Mouse (Mus musculus) liver, adult 2 months (tissue): ENCODE results near the gene Kdm2b. TPM values are rescaled to one million over a fixed set of nuclear protein-coding genes. Genes with fewer than 3 reads are reported as not detected.

Experiments used
- DNase-seq: peaks from one replicate; pipeline ENCODE4 v3.0.0-alpha.2; 2011; ENCODE audit warnings: low read depth, low spot score; ENCODE audit errors: extremely low read depth
- H3K27ac ChIP-seq: fragments of 200-500 bp; replicated peaks from 2 replicates; pipeline ENCODE4 v1.5.1; 2012; ENCODE audit warnings: low read depth, mild to moderate bottlenecking, control low read depth, inconsistent platforms, low read length; ENCODE audit not compliant: insufficient read depth
- H3K27me3 ChIP-seq: fragments of 200-500 bp; 2 replicates; pipeline ENCODE4 v1.6.1; 2012; ENCODE audit warnings: mild to moderate bottlenecking, moderate library complexity, low read length, inconsistent platforms; ENCODE audit not compliant: control insufficient read depth, insufficient read depth
- H3K36me3 ChIP-seq: fragments of 200-500 bp; 2 replicates; pipeline ENCODE4 v1.6.1; 2012; ENCODE audit warnings: low read length, inconsistent platforms; ENCODE audit not compliant: control insufficient read depth, insufficient read depth
- H3K4me1 ChIP-seq: fragments of 200-500 bp; 2 replicates; pipeline ENCODE4 v1.6.1; 2011; ENCODE audit warnings: low read length; ENCODE audit not compliant: control insufficient read depth, insufficient read depth
- H3K4me3 ChIP-seq: fragments of 200-500 bp; 2 replicates; pipeline ENCODE4 v1.5.1; 2011; ENCODE audit warnings: low read depth, mild to moderate bottlenecking, control low read depth, low read length, moderate library complexity; ENCODE audit not compliant: insufficient read depth
- H3K79me2 ChIP-seq: fragments of 200-500 bp; 2 replicates; pipeline ENCODE4 v1.6.1; 2012; ENCODE audit warnings: inconsistent platforms, mild to moderate bottlenecking, low read length, moderate library complexity; ENCODE audit not compliant: control insufficient read depth, insufficient read depth
- H3K9ac ChIP-seq: fragments of 200-500 bp; 2 replicates; pipeline ENCODE4 v1.6.1; 2012; ENCODE audit warnings: low read depth, mild to moderate bottlenecking, control low read depth, inconsistent platforms, low read length
- CTCF ChIP-seq: fragments of 200-500 bp; IDR thresholded peaks from 2 replicates; pipeline ENCODE4 v1.5.1; 2011; ENCODE audit warnings: low read depth, low read length, control low read depth
- POLR2A ChIP-seq: fragments of 200-500 bp; IDR thresholded peaks from 2 replicates; pipeline ENCODE4 v1.6.1; 2011; ENCODE audit warnings: low read length, control low read depth; ENCODE audit not compliant: insufficient read depth; ENCODE audit errors: extremely low read depth
- WGBS: fragments of 180-500 bp; shearing (Covaris S2); methylation state at CpG from one replicate; pipeline ENCODE4 v1.1.7; 2018; 5-methylcytosine and 5-hydroxymethylcytosine counted together
- polyA plus RNA-seq: library from polyadenylated mRNA; depleted of rRNA; stranded (reverse); fragments of >200 nt; gene quantifications from 2 replicates; pipeline ENCODE4 v1.2.3, GENCODE M21; 2012
- total RNA-seq: library from RNA; depleted of rRNA; stranded (reverse); fragments of >200 nt; gene quantifications from 2 replicates; pipeline ENCODE4 v1.2.3, GENCODE M21; 2014

Gene Kdm2b
- total and polyA plus RNA-seq, 2 experiments = 3.0 to 7.1 TPM

DNA sequence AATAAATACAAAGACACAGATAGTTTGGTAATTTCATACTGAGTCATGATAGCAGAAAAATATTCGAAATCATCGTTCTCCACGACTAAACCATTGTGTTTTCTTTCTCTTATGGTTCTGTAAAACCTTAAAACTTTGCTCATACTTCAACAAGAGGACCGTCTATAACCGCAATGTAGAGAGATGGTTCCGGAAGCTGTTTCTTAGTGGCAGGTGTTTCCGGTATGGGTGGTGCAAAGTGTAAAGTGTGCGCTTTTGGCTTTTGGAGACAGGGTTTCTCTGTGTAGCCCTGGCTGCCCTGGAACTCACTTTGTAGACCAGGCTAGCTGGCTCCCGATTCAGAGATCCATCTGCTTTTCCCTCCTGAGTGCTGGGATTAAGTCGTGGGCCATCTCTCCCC lies 157.1 kb downstream of the Kdm2b start:
- Histone ChIP-seq H3K79me2 (no peaks in the 10 kb centered on the region), H3K36me3 (no peaks in the 10 kb centered on the region), H3K27ac (no peak overlapping the region), H3K27me3 (no peaks in the 10 kb centered on the region), H3K4me1 (no peaks in the 10 kb centered on the region), H3K9ac (no peak overlapping the region), H3K4me3 (no peak overlapping the region)
- WGBS = 90% methylated on average over 10 of the region's 10 CpGs
- no peak for TF ChIP-seq CTCF
- no peak for DNase-seq

DNA sequence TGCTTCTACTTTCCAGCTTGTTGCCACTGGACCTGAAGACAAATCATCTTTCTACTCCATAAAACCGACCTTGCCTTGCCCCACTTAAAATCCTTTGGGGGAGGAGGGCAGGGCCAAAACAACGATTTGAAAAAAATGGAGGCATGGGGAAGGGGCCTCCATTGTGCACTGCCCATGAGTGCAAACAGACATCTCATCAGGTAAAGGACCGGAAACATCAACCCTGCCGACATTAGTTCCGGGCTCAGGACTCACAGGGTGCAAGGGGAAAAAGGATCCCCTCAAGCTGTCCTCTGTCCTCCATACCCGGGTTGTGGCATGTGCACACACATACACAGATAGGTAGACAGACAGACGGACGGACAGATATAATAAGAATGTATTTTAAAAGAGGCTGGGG lies 164.5 kb downstream of the Kdm2b start:
- Histone ChIP-seq H3K27me3 (no peaks in the 10 kb centered on the region), H3K4me1 (peaks cover 2% of the 10 kb centered on the region; the same call in 1 of the 2 replicates), H3K79me2 (peaks cover 2% of the 10 kb centered on the region; the same call in 1 of the 2 replicates), H3K36me3 (no peaks in the 10 kb centered on the region), H3K9ac (no peak overlapping the region), H3K4me3 (no peak overlapping the region), H3K27ac (no peak overlapping the region)
- DNase-seq = no peak
- WGBS = 85% methylated on average over 8 of the region's 8 CpGs
- TF ChIP-seq POLR2A (no peak), CTCF (no peak)

DNA sequence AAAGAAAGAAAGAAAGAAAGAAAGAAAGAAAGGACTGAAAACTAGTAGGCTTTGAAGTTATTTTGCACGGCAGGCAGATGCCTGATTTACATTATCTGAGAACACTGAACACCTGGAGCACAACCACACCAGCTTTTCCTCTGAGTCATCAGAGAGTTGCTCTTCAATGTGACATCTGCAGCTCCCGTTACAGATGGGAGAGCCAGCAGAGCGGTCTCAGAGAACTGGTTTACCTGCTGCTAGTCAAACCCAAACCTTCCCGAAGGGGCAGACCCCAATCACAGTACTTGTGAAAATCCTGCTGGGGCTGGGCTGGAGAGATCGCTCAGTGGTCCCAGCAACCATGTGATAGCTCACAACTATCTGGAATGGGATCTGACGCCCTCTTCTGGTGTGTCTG lies 165.2 kb downstream of the Kdm2b start:
- H3K4me1 ChIP-seq = peaks cover 2% of the 10 kb centered on the region; the same call in 1 of the 2 replicates
- no peaks in the 10 kb centered on the region for H3K27me3 ChIP-seq
- no peak for DNase-seq
- H3K36me3 ChIP-seq = no peaks in the 10 kb centered on the region
- peaks cover 3% of the 10 kb centered on the region; the same call in 1 of the 2 replicates for H3K79me2 ChIP-seq
- H3K27ac ChIP-seq = no peak overlapping the region
- no peak overlapping the region for H3K9ac ChIP-seq
- TF ChIP-seq CTCF (no peak), POLR2A (no peak)
- 79% methylated on average over 6 of the region's 6 CpGs for WGBS
- H3K4me3 ChIP-seq = no peak overlapping the region

DNA sequence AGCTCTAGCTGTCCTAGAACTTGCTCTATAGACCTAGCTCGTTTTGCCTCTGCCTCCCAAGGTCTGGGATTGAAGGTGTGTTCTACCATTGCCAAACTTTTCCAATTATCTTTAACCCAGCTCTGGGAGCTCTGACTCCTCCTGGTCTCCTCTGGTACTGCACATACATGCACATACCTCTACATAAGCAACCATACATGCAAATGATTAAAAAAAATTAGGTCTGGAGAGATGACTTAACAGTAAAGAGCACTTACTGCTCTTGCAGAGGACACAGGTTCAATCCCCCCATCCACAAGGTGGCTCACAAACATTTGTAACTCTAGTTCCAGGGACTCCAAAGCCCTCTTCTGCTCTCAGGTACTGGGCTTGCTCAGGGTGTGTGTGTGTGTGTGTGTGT lies 165.6 kb downstream of the Kdm2b start:
- H3K4me1 ChIP-seq = peaks cover 2% of the 10 kb centered on the region; the same call in 1 of the 2 replicates
- no peaks in the 10 kb centered on the region for H3K36me3 ChIP-seq
- H3K9ac ChIP-seq = no peak overlapping the region
- no peaks in the 10 kb centered on the region for H3K27me3 ChIP-seq
- 74% methylated on average over 1 of the region's 1 CpGs for WGBS
- H3K4me3 ChIP-seq = no peak overlapping the region
- H3K27ac ChIP-seq = no peak overlapping the region
- DNase-seq = no peak
- no peak for TF ChIP-seq CTCF
- no peak for TF ChIP-seq POLR2A
- H3K79me2 ChIP-seq = peaks cover 3% of the 10 kb centered on the region; the same call in 1 of the 2 replicates

DNA sequence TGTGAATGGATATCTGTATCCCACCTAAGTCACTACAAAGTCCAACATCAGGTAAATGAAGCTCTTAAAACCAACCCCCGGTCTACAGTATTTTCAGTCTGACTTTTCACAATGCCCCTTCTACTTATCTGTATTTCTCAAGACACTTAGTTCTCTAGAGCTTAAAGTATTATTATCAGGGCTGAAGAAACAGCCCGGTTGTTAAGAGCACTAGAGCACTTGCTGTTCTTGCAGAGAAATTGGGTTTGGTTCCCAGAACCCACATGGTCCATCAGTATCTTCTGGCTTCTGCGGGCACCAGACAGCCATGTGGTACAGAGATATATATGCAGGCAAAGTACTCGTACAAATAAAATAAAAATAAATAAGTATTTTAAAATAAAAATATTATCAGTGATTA lies 167.2 kb downstream of the Kdm2b start:
- Histone ChIP-seq H3K27me3 (no peaks in the 10 kb centered on the region), H3K9ac (no peak overlapping the region), H3K4me3 (no peak overlapping the region), H3K27ac (no peak overlapping the region), H3K4me1 (peaks cover 2% of the 10 kb centered on the region; the same call in 1 of the 2 replicates), H3K79me2 (peaks cover 3% of the 10 kb centered on the region; the same call in 1 of the 2 replicates), H3K36me3 (peaks cover 9% of the 10 kb centered on the region; the same call in 1 of the 2 replicates)
- DNase-seq = no peak
- 90% methylated on average over 4 of the region's 4 CpGs for WGBS
- TF ChIP-seq CTCF (no peak), POLR2A (no peak)

DNA sequence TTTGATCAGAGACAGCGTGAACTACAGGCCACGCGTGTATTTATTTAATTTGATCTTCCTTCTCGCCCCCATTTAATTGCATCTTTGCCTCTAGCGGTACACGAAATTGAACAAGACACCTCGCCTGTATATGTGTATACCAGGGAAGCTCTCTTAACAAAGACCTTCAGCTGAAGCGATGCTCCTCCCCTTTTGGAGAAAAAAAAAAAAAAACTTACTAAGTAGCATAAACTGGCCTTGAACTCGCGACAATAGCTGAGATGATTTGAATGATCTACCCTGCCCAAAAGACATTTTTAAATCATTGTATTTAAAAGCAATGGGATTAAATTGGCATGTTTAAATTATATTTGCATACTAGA lies 168.1 kb downstream of the Kdm2b start:
- Histone ChIP-seq H3K4me1 (peaks cover 2% of the 10 kb centered on the region; the same call in 1 of the 2 replicates), H3K27me3 (no peaks in the 10 kb centered on the region), H3K9ac (peak overlapping the region; percentile 58), H3K79me2 (peaks cover 3% of the 10 kb centered on the region; the same call in 1 of the 2 replicates), H3K36me3 (peaks cover 15% of the 10 kb centered on the region; the same call in 1 of the 2 replicates), H3K4me3 (peak overlapping the region; percentile 56), H3K27ac (peak overlapping the region; percentile 54)
- no peak for DNase-seq
- WGBS = 0% methylated on average over 10 of the region's 10 CpGs
- TF ChIP-seq CTCF (no peak), POLR2A (no peak)
